Mouse (Mus musculus) spleen, adult 2 months (tissue): ENCODE results near the gene Foxo3.

Experiments
- CTCF ChIP-seq: fragments of 200-500 bp; IDR thresholded peaks from 2 replicates; pipeline ENCODE4 v1.5.1; 2011; ENCODE audit warnings: mild to moderate bottlenecking, inconsistent platforms; ENCODE audit not compliant: insufficient read depth, insufficient read length, insufficient replicate concordance; ENCODE audit errors: extremely low read depth
- POLR2A ChIP-seq: fragments of 200-500 bp; IDR thresholded peaks from 2 replicates; pipeline ENCODE4 v1.6.1; 2011; ENCODE audit warnings: low read depth, low read length, inconsistent platforms

GRCm38 (mm10) chr10:42180333-42180732 is 96.2 kb downstream of the Foxo3 start:
- no peak for TF ChIP-seq POLR2A
- no peak for TF ChIP-seq CTCF
